Mouse (Mus musculus) cerebellum, postnatal 14 days (tissue): ENCODE results near the gene Ppm1h.
A peak's percentile ranks its signal among the peaks of the same experiment; 100 is the strongest.

Source experiments
- DNase-seq, 2 experiments: peaks; one replicate each; pipeline ENCODE4 v3.0.0; 2021; ENCODE audit warnings: mixed read lengths in 2 of 2

Gene Ppm1h

DNA sequence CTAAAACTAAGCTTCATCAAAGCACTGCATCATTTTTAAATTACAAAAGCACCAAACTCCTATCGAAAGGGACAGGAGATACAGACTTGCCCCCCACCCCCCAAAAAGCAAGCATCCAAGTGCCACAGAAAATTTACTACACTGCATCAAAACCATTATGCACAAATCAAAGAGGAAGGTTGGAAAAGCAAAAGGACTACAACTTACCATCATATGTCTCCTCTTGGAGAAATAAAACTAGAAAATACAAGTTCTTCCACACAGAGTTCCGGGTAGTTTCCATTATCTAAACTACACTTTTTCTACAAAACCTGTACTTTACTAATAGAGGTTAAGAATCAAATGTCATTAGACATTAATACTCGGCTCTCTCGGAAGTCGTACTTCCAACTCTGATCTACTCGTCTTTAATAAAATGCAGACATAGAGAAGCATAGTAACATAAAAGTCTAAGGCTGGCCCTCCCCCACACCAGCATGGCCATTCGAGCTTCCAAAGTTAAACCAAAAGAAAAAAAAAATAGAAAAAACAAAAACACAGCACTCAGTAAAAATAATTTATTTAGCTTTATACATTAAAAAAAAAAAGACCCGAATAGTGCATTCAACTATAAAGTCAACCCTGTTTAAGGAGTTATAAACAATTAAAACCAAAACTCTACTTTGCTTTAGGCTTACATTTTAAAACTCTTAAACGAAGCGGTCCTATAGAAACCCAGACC, 306.1 kb downstream of the Ppm1h start:
- no peak for DNase-seq

DNA sequence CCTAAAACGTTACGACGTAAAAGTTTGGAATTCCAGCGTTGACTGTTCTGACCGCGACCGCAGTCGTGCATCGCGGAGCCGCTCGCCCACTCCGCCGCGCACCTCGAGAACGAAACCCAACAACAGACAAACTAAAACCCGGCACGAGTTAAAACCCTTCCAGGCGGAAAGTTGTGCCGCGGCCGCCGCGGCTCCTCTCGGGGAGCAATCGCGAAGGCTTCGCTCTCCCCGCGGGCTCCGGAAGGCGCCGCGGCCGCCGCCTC, 306.6 kb downstream of the Ppm1h start:
- DNase-seq, result peak in 1 of 2 experiments; percentile 68

DNA sequence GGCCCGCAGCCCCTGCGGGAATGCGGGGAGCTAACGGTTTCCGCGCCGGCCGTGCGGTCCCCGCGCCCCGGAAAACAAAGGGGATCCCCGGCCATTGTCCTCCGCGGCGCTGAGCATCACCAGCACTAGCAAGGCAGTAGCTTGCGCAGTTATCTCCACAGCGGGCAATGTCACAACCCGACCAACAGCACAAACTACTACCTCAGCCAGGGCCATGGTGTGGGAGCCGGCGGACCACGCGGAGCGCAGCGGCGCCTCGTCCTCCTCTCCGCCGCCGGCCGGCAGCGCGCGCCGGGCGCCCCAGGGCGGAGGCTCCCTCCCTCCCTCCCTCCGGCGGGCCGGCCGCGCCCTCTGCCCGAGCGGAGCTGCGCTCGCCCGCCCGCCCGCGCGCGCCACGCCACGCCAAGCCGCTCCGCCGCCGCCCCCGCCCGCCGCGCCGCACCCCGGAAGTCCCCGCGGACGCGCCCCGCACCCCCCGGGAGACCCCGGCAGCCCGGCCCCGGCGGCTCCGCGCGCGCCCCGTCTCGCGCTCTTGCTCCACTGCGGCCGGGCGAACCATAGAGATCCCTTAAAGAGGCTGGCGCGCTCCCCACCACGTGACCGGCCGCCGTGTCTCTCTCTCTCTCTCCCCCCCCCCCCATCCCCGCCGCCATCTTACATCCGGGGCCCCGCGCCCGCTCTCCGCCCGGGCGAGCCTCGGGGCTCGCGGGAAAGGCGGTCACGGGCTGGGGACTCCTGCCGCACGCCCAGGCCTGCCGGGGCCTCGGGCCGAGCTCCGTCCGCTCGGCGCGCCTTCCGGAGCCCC, 307.2 kb downstream of the Ppm1h start:
- DNase-seq, result peak; percentile 91 to 92

DNA sequence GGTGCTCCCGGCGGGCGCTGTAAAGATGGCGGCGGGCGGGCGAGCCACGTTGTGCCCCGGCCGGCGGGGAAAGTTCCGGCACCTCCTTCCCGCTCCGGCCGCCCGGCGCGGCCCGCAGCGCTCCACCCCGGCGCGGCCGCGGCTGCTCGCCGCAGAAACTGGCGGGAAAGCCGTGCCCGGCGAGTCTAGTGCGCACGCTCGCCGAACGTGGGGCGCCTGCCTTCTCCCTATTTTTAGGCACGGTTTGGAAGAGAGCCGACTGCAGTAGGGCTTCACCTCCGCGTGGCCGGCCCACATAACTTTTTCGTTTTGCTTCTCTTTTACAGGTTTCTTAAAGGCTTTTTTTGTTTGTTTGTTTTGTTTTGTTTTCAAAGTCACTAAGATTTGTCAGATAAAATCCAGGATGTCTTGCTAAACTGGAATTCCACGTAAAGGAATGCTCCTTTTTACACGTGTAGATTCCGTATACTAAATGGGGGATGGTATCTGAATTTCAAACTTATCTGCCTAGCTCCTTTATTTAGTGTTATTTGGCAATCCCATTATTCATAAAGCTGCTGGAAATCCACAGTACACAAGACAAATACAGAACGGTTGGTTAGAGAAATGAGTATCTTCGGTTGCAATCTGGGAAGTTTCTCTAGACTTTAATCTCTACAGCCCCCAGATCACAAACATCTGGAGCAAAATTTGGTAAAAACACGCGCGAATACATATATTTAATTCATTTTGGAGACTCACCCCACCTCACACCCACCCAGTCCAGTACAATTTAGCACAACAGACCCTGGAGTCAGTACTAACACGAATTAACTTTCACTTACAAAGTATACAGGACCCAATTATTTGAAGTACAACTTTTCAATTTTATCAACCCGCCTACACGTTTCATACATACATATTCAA, 308.0 kb downstream of the Ppm1h start:
- peak; percentile 80 to 82 for DNase-seq

DNA sequence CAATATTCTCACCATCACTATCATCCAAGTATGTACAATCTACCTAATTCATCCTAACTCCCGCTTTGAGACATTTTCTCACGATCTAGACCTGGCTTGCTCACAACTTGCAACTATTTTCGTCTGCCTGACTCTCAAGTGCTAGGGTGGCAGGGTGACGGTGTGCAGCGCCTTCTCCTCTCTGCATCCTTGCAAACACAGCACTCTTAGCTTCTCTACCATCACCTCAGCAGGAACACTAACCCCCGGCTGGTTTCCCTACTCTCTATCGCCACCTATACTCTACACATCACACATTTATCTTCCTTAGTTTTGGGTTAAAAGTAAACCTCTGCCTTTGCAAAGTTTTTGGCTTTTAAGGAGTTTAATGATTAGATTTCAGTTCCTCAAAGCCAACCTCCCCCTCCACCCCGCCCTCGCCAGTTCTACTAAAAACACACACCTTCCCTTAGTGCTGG, 309.1 kb downstream of the Ppm1h start:
- DNase-seq, result peak; percentile 42 to 46

DNA sequence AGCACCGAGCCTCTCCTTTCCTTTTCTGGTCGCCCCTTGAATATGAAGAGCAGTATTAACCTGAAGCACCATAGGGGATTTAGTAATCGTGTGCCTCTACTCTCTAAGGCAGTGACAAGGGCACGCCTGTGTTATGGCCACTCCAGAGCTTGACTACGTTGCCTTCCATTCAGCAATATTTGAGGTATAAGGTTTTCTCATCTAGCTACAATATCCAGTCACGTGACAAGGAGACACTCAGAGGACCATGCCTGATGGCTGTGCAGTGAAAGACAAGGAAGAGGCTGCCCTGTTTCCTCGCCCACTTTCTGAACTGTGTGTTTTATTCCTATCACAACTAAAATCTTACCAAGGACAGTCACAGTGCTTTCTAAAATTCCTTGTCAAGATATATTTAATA, 309.8 kb downstream of the Ppm1h start:
- no peak for DNase-seq

DNA sequence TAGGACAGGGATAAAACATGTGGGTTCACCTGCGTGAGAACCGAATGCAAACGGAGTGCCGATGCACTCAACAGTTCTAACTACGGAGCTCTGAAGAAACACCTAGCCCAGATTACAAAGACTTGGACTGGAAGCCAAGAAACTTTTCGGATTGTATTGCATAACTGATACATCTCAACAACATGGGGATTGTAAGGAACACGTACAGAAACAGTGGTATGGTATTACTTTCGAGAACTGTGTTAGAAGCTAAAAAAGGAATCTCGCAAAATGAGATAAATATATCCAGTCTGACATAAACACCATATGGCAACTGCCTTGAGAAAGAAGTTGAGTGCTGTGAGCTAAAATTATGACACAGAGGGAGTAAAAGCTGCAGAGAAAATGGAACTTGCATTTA, 311.4 kb downstream of the Ppm1h start:
- no peak for DNase-seq

DNA sequence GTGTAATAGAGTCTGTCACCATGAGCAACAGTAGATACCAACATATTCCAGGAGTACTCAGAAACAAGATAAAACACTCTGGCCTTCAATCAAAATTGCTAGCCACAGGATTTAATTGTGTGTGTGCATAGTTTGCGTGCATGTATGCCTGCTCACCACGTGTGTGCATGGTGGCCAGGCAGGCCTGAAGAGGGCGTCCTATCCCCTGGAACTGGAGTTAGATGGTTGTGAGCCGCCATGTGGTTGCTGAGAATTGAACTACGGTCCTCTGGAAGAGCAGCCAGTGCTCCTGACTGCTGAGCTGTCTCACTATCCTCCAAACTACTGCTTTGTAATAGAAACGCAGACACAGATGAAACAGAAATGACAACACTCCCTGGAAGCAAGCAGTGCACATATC, 312.0 kb downstream of the Ppm1h start:
- DNase-seq, result peak in 1 of 2 experiments; percentile 23

DNA sequence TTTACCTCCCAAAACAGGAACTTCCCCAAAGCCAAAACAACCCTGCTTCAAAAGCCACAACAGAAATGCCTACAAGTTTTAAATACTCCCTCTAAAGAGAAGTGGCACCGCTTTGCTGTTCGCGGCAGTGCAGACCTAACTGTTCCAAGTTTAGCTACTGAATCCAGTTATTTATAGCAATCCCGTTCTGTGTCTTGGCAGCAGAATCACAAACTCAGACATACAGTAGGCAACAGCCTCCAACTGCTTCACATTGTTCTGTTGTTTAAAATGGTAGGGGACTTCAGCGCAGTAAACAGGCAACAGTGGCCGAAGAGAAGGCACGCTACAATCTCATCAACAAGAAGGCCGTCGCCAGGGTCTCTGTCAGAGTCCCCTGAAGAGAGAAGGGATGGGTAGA, 312.5 kb downstream of the Ppm1h start:
- DNase-seq, result peak in 1 of 2 experiments; percentile 36

DNA sequence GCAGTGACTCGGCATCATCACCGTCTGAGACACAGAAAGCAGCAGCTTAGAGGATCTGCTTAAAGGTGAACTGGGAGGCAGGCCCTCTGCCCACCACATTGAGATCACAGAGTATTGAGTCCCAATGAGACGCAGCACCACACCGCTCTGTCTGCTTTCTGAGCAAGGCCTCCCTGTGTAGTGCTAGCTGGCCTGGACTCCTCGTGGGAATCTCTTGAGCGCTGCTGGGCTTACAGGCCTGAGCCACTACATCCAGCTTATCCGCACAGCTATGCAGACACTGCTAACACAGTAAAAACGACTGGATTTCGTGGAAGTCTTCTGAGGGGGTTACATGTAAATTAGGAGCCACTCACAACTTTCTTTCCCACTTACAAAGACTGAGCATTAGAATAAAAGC, 313.1 kb downstream of the Ppm1h start:
- no peak for DNase-seq

DNA sequence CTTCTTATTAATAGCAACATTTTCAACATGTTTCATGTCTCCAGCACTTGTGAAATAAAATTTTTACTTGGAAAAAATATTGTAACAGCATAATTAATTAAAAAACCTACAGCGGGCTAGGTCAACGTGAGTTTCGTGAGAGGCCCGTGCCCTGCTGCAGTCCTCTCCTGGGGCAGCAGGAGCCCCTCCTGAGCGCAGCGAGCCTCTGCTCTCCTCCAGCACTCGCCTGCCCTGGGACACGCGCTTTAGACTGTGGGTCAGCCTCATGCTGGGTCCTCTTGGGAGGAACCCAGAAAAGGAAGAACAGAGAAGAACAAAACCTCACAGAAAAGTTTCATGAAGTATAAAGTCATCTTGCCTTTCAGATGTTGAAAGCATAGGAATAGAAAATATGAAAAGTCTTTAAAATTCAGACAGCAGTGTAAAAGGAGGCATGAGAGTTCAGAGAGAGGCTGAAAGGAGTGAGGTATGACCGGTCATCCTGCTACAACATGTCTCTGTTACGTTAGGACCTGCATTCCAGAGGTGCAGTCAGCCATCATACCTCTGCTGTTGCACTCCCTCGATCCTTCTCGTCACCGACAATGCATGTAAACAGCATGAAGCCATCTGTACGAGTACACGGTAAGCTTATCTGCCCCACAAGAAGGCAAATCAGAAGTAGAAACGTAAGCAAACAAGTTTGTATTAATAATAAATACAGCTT, 316.0 kb downstream of the Ppm1h start:
- DNase-seq, result no peak
